Mouse (Mus musculus) bone marrow macrophage, adult 2 months (primary cell): Measurements from ENCODE around the gene Nacc2.

ENCODE experiments used
- CTCF ChIP-seq: IDR thresholded peaks from 2 replicates; pipeline ENCODE4 v1.5.1; 2012; ENCODE audit warnings: low read depth, mild to moderate bottlenecking, low read length, moderate library complexity
- POLR2A ChIP-seq: IDR thresholded peaks from 2 replicates; pipeline ENCODE4 v1.6.1; 2012; ENCODE audit warnings: mild to moderate bottlenecking, low read depth, low read length, borderline replicate concordance

DNA sequence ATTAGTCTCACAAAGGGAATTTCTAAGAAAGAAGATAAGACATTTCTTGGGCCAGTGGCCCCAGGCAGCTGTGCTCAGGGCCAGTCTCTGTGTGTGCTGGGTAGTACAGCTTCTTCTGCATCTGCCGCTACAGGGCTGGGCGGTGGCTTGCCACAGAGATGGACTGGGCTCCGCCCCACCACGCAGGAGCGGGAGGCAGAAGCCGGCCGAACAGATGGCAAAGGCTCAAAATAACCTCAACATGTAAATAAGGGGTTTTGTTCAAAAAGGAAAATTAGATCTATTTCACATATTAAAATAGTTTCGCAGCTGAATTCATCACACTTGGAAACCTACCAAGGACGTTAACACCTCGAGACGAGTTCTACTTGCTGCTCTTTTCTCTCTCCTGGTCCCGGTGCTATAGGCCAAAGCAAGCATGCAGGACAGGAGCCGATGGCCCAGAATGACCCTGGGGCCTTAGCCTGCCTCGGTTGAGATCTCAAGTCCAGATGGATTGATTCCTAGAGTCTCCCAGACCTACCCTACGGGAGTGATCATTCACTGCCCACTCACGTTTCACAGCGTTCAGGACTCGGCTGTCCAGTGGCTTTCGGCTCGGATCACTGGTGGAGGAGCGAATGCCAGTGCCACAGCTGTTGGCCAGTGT lies 61.9 kb downstream of the Nacc2 start:
- TF ChIP-seq CTCF (no peak), POLR2A (no peak)
